Mouse (Mus musculus) stomach, postnatal 0 days (tissue): ENCODE measurements around the gene Pianp.
"Not testable (repeated sequence)": the region's sequence is repeated elsewhere in the genome, so short reads cannot be mapped to it uniquely, and the experiment has no call there.

Experiments
- CTCF ChIP-seq: IDR thresholded peaks from 2 replicates; pipeline ENCODE4 v1.5.1; 2016; ENCODE audit warnings: antibody characterized with exemption, low read depth, mild to moderate bottlenecking, moderate library complexity
- EP300 ChIP-seq: optimal IDR thresholded peaks from 2 replicates; pipeline ENCODE3; 2016; ENCODE audit warnings: antibody characterized with exemption

DNA sequence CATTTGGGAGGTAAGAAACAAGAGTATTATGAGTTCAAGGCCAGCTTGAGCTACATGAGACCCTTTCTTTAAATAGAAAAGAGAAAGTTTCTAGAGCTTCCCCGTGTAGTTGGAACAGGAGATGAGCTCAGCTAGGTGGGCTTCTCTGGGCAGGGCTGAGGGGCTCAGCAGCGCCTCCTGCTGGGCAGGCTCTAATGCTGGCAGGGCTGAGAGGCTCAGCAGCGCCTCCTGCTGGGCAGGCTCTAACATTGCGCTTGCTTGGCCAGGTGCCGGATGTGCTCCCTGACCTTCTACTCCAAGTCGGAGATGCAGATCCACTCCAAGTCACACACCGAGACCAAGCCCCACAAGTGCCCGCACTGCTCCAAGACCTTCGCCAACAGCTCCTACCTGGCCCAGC is 34.0 kb downstream of the Pianp start:
- TF ChIP-seq CTCF: peak; percentile 93
- TF ChIP-seq EP300: not testable (repeated sequence)
